Mouse (Mus musculus) lung, embryonic 16.5 days (tissue): Measurements from ENCODE around the gene Unc5a. TPM values are rescaled to one million over a fixed set of nuclear protein-coding genes. Genes with fewer than 3 reads are reported as not detected.

Source experiments
- ATAC-seq: fragments of 200-750 bp; cut with Nextera tagmentation; 2 replicates; pipeline ENCODE4 v1.8.0; 2017; ENCODE audit warnings: low read depth, mild to moderate bottlenecking, moderate library complexity
- H3K27ac ChIP-seq: fragments of 300-500 bp; sonication (generic); 2 replicates; pipeline ENCODE4 v1.5.1; 2014; ENCODE audit warnings: mild to moderate bottlenecking, control low read depth, low read length
- H3K27me3 ChIP-seq: fragments of 300-500 bp; sonication (generic); 2 replicates; pipeline ENCODE4 v1.6.1; 2014; ENCODE audit warnings: low read depth, low read length, mixed read lengths; ENCODE audit not compliant: control insufficient read depth, insufficient read depth
- H3K36me3 ChIP-seq: fragments of 300-500 bp; sonication (generic); 2 replicates; pipeline ENCODE4 v1.6.1; 2014; ENCODE audit warnings: low read length; ENCODE audit not compliant: control insufficient read depth, insufficient read depth
- H3K4me1 ChIP-seq: fragments of 300-500 bp; sonication (generic); replicated peaks from 2 replicates; pipeline ENCODE4 v1.6.1; 2014; ENCODE audit warnings: low read length, mixed read lengths; ENCODE audit not compliant: control insufficient read depth, insufficient read depth
- H3K4me2 ChIP-seq: fragments of 300-500 bp; sonication (generic); 2 replicates; pipeline ENCODE4 v1.6.1; 2014; ENCODE audit warnings: low read depth, low read length, control low read depth
- H3K4me3 ChIP-seq: fragments of 300-500 bp; sonication (generic); 2 replicates; pipeline ENCODE4 v1.5.1; 2014; ENCODE audit warnings: mild to moderate bottlenecking, low read length, control low read depth
- H3K9ac ChIP-seq: fragments of 300-500 bp; sonication (generic); 2 replicates; pipeline ENCODE4 v1.6.1; 2014; ENCODE audit warnings: low read length, control low read depth
- H3K9me3 ChIP-seq: fragments of 300-500 bp; sonication (generic); 2 replicates; pipeline ENCODE4 v1.6.1; 2016; ENCODE audit warnings: low read length; ENCODE audit not compliant: control insufficient read depth
- WGBS: fragments of 180-500 bp; shearing (Covaris S2); extraction: QIAGEN DNeasy Blood & Tissue Kit; methylation state at CpG from one replicate; pipeline ENCODE4 v1.1.7; 2014; 5-methylcytosine and 5-hydroxymethylcytosine counted together
- polyA plus RNA-seq: library from polyadenylated mRNA; unstranded; fragments of >200 nt; fragmentation: Nextera tagmentation; extraction: Ambion mirVana; gene quantifications from 2 replicates; pipeline ENCODE4 v1.2.1, GENCODE M21; 2015

The Unc5a gene
- polyA plus RNA-seq, 1 experiment from 2014 or later, result 4.3 TPM

GRCm38 (mm10) chr13:55017898-55018599 is 68.8 kb downstream of the Unc5a start:
- H3K9ac ChIP-seq, result no peak overlapping the region
- no peak for ATAC-seq
- H3K36me3 ChIP-seq, result no peaks in the 10 kb centered on the region
- no peaks in the 10 kb centered on the region for H3K9me3 ChIP-seq
- WGBS, result 67% methylated on average over 8 of the region's 8 CpGs
- no peak overlapping the region for H3K4me3 ChIP-seq
- no peaks in the 10 kb centered on the region for H3K4me1 ChIP-seq
- no peak overlapping the region for H3K27ac ChIP-seq
- no peak overlapping the region for H3K4me2 ChIP-seq
- no peaks in the 10 kb centered on the region for H3K27me3 ChIP-seq

GRCm38 (mm10) chr13:55018700-55019099 is 69.5 kb downstream of the Unc5a start:
- Histone ChIP-seq H3K27me3 (no peaks in the 10 kb centered on the region), H3K9ac (no peak overlapping the region), H3K4me2 (no peak overlapping the region), H3K9me3 (no peaks in the 10 kb centered on the region), H3K4me3 (no peak overlapping the region), H3K36me3 (no peaks in the 10 kb centered on the region), H3K4me1 (no peaks in the 10 kb centered on the region), H3K27ac (no peak overlapping the region)
- 72% methylated on average over 9 of the region's 9 CpGs for WGBS
- ATAC-seq, result no peak

GRCm38 (mm10) chr13:55019181-55019580 is 70.0 kb downstream of the Unc5a start:
- WGBS, result 56% methylated on average over 3 of the region's 3 CpGs
- H3K4me1 ChIP-seq, result no peaks in the 10 kb centered on the region
- no peaks in the 10 kb centered on the region for H3K27me3 ChIP-seq
- H3K4me3 ChIP-seq, result no peak overlapping the region
- H3K9ac ChIP-seq, result no peak overlapping the region
- H3K27ac ChIP-seq, result no peak overlapping the region
- H3K4me2 ChIP-seq, result no peak overlapping the region
- no peak for ATAC-seq
- H3K9me3 ChIP-seq, result no peaks in the 10 kb centered on the region
- no peaks in the 10 kb centered on the region for H3K36me3 ChIP-seq

GRCm38 (mm10) chr13:55020051-55020450 is 70.8 kb downstream of the Unc5a start:
- Histone ChIP-seq H3K4me1 (no peaks in the 10 kb centered on the region), H3K9ac (no peak overlapping the region), H3K27ac (no peak overlapping the region), H3K4me3 (no peak overlapping the region), H3K9me3 (no peaks in the 10 kb centered on the region), H3K27me3 (no peaks in the 10 kb centered on the region), H3K36me3 (no peaks in the 10 kb centered on the region), H3K4me2 (no peak overlapping the region)
- ATAC-seq, result no peak
- 75% methylated on average over 4 of the region's 4 CpGs for WGBS

GRCm38 (mm10) chr13:55021194-55021779 is 72.1 kb downstream of the Unc5a start, which contains the start of gene Hk3:
Gene Hk3, minus strand, starts transcription at chr13:55021385.
- Histone ChIP-seq H3K27me3 (no peaks in the 10 kb centered on the region), H3K27ac (no peak within 1 kb of the TSS), H3K9ac (no peak within 1 kb of the TSS), H3K36me3 (no peaks in the 10 kb centered on the region), H3K4me1 (no peaks in the 10 kb centered on the region), H3K9me3 (no peaks in the 10 kb centered on the region), H3K4me2 (no peak within 1 kb of the TSS), H3K4me3 (no peak within 1 kb of the TSS)
- ATAC-seq, result no peak
- 78% methylated on average over 13 of the region's 13 CpGs for WGBS

GRCm38 (mm10) chr13:55022256-55022655 is 73.0 kb downstream of the Unc5a start:
- no peak for ATAC-seq
- H3K36me3 ChIP-seq, result no peaks in the 10 kb centered on the region
- no peaks in the 10 kb centered on the region for H3K27me3 ChIP-seq
- no peaks in the 10 kb centered on the region for H3K9me3 ChIP-seq
- no peak overlapping the region for H3K4me2 ChIP-seq
- no peak overlapping the region for H3K27ac ChIP-seq
- no peak overlapping the region for H3K4me3 ChIP-seq
- H3K9ac ChIP-seq, result no peak overlapping the region
- H3K4me1 ChIP-seq, result no peaks in the 10 kb centered on the region
- 68% methylated on average over 4 of the region's 4 CpGs for WGBS

- Histone ChIP-seq H3K9ac (no peak overlapping the region), H3K36me3 (peaks cover under 1% of the 10 kb centered on the region; the same call in 1 of the 2 replicates), H3K27me3 (no peaks in the 10 kb centered on the region), H3K4me1 (no peaks in the 10 kb centered on the region), H3K4me2 (0 out of 2 replicates have a peak overlapping the region, but pooled peaks have one; percentile 11), H3K27ac (no peak overlapping the region), H3K9me3 (no peaks in the 10 kb centered on the region), H3K4me3 (0 out of 2 replicates have a peak overlapping the region, but pooled peaks have one; percentile 2)
- no peak for ATAC-seq
- WGBS, result 55% methylated on average over 9 of the region's 9 CpGs
Measured at GRCm38 (mm10) chr13:55022715-55023114, 73.5 kb downstream of the Unc5a start.

- Histone ChIP-seq H3K27me3 (no peaks in the 10 kb centered on the region), H3K4me2 (no peak overlapping the region), H3K9me3 (no peaks in the 10 kb centered on the region), H3K4me3 (no peak overlapping the region), H3K9ac (no peak overlapping the region), H3K36me3 (peaks cover 7% of the 10 kb centered on the region; the same call in 1 of the 2 replicates), H3K4me1 (no peaks in the 10 kb centered on the region), H3K27ac (no peak overlapping the region)
- no peak for ATAC-seq
- WGBS, result 85% methylated on average over 2 of the region's 2 CpGs
Measured at GRCm38 (mm10) chr13:55024215-55024614, 75.0 kb downstream of the Unc5a start.

GRCm38 (mm10) chr13:55040016-55040415 is 90.8 kb downstream of the Unc5a start:
- Histone ChIP-seq H3K9me3 (no peaks in the 10 kb centered on the region), H3K4me2 (no peak overlapping the region), H3K36me3 (peaks cover 6% of the 10 kb centered on the region), H3K4me1 (no peaks in the 10 kb centered on the region), H3K9ac (no peak overlapping the region), H3K27ac (no peak overlapping the region), H3K27me3 (no peaks in the 10 kb centered on the region), H3K4me3 (no peak overlapping the region)
- no peak for ATAC-seq
- 89% methylated on average over 2 of the region's 2 CpGs for WGBS
